Comparison of ENCODE assay signal across 12 mouse cellular contexts in the genomic region with DNA sequence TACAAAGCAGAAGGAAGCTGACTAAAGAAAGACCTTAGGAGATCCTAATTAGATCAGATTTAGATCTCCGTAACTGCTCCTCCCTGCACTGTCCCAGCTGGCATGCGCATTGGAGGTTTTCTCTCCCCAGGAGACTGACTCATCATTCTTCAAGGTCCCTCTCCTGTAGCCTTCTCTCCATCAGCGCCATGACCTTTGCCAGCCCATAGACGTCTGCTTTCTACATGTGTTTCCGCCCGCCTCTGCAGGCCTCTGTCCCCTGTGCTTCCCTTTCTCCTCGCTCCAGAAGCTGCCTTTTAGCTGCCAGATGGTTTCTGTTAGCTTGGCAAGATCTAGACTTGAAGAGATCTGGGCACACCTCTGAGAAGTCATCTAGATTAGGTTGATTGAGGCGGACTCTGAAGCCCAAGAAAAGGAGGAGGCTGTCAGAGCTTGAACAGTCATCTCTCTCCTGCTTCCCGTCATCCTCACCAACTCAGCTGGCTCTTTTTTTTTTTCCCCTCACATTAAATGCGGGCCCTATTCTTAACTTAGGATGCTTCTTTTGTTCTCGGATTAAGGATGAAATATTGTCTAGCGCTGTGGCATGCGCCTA. TPM values are rescaled to one million over a fixed set of nuclear protein-coding genes. Genes with fewer than 3 reads are reported as not detected.
DNase-seq lines count a peak whose midpoint lies in the region; ATAC-seq and TF ChIP-seq lines count a peak whose summit lies in the region.
"Had no signal": no experiment of that assay in that cellular context is flagged by ENCODE, and none has a peak within 500 bp of the region (broad histone marks: within the 10 kb centered on the region; RNA-seq: fewer than 3 reads in every experiment).

No protein-coding gene starts in this region.

- H3K4me2 ChIP-seq in hindbrain, embryonic 16.5 days (ENCODE audit: low read length), result no peak overlapping the region
- H3K4me2 ChIP-seq in hindbrain, embryonic 14.5 days (replicated peaks), result no peak overlapping the region
- no peak overlapping the region for H3K4me2 ChIP-seq in stomach, postnatal 0 days (replicated peaks; ENCODE audit: low read depth)
- H3K4me2 ChIP-seq: limb, embryonic 12.5 days had no signal

- no peak overlapping the region for H3K4me3 ChIP-seq in hindbrain, embryonic 16.5 days (ENCODE audit: low read length)
- no peak overlapping the region for H3K4me3 ChIP-seq in hindbrain, embryonic 14.5 days (replicated peaks; ENCODE audit: low read length)
- H3K4me3 ChIP-seq in brown adipose tissue, adult 24 weeks (ENCODE audit: insufficient read depth, low read depth, low read length), result no peak overlapping the region
- H3K4me3 ChIP-seq in stomach, postnatal 0 days (ENCODE audit: low read depth, low read length), result no peak overlapping the region
- H3K4me3 ChIP-seq: limb, embryonic 12.5 days; megakaryocyte, embryonic 14.5 days had no signal

- no peaks in the 10 kb centered on the region; the same call in 1 of the 2 replicates for H3K4me1 ChIP-seq in hindbrain, embryonic 16.5 days (ENCODE audit: control insufficient read depth, insufficient read depth, low read depth, low read length)
- H3K4me1 ChIP-seq in hindbrain, embryonic 14.5 days (replicated peaks; ENCODE audit: control insufficient read depth, insufficient read depth, low read length), result no peaks in the 10 kb centered on the region
- H3K4me1 ChIP-seq in brown adipose tissue, adult 24 weeks (ENCODE audit: control insufficient read depth, insufficient read depth, insufficient read length, low read length), result peaks cover 14% of the 10 kb centered on the region
- no peaks in the 10 kb centered on the region; the same call in 1 of the 2 replicates for H3K4me1 ChIP-seq in stomach, postnatal 0 days (replicated peaks; ENCODE audit: control insufficient read depth, insufficient read depth)

- H3K9me3 ChIP-seq in hindbrain, embryonic 16.5 days (ENCODE audit: control insufficient read depth, low read length), result no peaks in the 10 kb centered on the region
- no peaks in the 10 kb centered on the region for H3K9me3 ChIP-seq in hindbrain, embryonic 14.5 days (ENCODE audit: control insufficient read depth, low read length)
- H3K9me3 ChIP-seq in stomach, postnatal 0 days (ENCODE audit: control insufficient read depth, low read length), result no peaks in the 10 kb centered on the region
- H3K9me3 ChIP-seq: limb, embryonic 12.5 days had no signal

- H3K9ac ChIP-seq in hindbrain, embryonic 16.5 days (ENCODE audit: low read depth, low read length), result no peak overlapping the region
- H3K9ac ChIP-seq in hindbrain, embryonic 14.5 days, result no peak overlapping the region
- no peak overlapping the region for H3K9ac ChIP-seq in stomach, postnatal 0 days (ENCODE audit: low read length)
- H3K9ac ChIP-seq: limb, embryonic 12.5 days had no signal

- TF ChIP-seq CTCF in stomach, postnatal 0 days (IDR thresholded peaks at IDR 0.05; ENCODE audit: low read depth), result no peak

- DNase-seq in hindbrain, embryonic 14.5 days (ENCODE audit: low spot score), result no peak
- peak; percentile 35 for DNase-seq in ovary, postnatal 36 days (ENCODE audit: low spot score)
- DNase-seq in ovary, postnatal 14 days (ENCODE audit: low spot score), result no peak
- DNase-seq in stomach, postnatal 0 days (ENCODE audit: low spot score), result no peak
- no peak for DNase-seq in frontal cortex, adult 2 months (ENCODE audit: extremely low spot score in 1 of 2, low spot score in 1 of 2)
- no peak for DNase-seq in right cerebral cortex, postnatal 10 days (ENCODE audit: low spot score in 2 of 2)
- DNase-seq: kidney, postnatal 25 days; thymus, postnatal 36 days had no signal

- 0 out of 2 replicates have a peak, but pooled peaks have one; percentile 3 for ATAC-seq in hindbrain, embryonic 16.5 days
- no peak for ATAC-seq in hindbrain, embryonic 14.5 days (ENCODE audit: low FRiP score)
- peak; percentile 35; the same call in 1 of the 2 replicates for ATAC-seq in stomach, postnatal 0 days (ENCODE audit: low FRiP score, low TSS enrichment)

- WGBS in hindbrain, embryonic 16.5 days, result 48% methylated on average over 13 of the region's 13 CpGs
- 45% methylated on average over 13 of the region's 13 CpGs for WGBS in hindbrain, embryonic 14.5 days
- 74% methylated on average over 13 of the region's 13 CpGs for WGBS in stomach, postnatal 0 days

- no peak for TF ChIP-seq EP300 in stomach, postnatal 0 days (optimal IDR thresholded peaks at IDR 0.05)

- no peaks in the 10 kb centered on the region for H3K27me3 ChIP-seq in hindbrain, embryonic 16.5 days (replicated peaks; ENCODE audit: control insufficient read depth, insufficient read depth, low read length)
- no peaks in the 10 kb centered on the region for H3K27me3 ChIP-seq in hindbrain, embryonic 14.5 days (ENCODE audit: control insufficient read depth, insufficient read depth, low read length)
- no peaks in the 10 kb centered on the region for H3K27me3 ChIP-seq in stomach, postnatal 0 days (ENCODE audit: control insufficient read depth, insufficient read depth, low read length)
- H3K27me3 ChIP-seq: limb, embryonic 12.5 days had no signal

- no peaks in the 10 kb centered on the region for H3K36me3 ChIP-seq in hindbrain, embryonic 16.5 days (ENCODE audit: control insufficient read depth, insufficient read depth, low read length)
- H3K36me3 ChIP-seq in hindbrain, embryonic 14.5 days (replicated peaks; ENCODE audit: control insufficient read depth, insufficient read depth), result no peaks in the 10 kb centered on the region
- H3K36me3 ChIP-seq in stomach, postnatal 0 days (ENCODE audit: control insufficient read depth, insufficient read depth, low read length), result no peaks in the 10 kb centered on the region
- H3K36me3 ChIP-seq: limb, embryonic 12.5 days had no signal

- no peak overlapping the region for H3K27ac ChIP-seq in hindbrain, embryonic 16.5 days (ENCODE audit: low read depth, low read length)
- H3K27ac ChIP-seq in hindbrain, embryonic 14.5 days, result no peak overlapping the region
- peak overlapping the region; percentile 27; the same call in 1 of the 2 replicates for H3K27ac ChIP-seq in brown adipose tissue, adult 24 weeks (replicated peaks; ENCODE audit: low read depth, low read length)
- H3K27ac ChIP-seq in stomach, postnatal 0 days (replicated peaks), result no peak overlapping the region
- H3K27ac ChIP-seq: limb, embryonic 12.5 days had no signal

RNA-seq across cellular contexts. Expression of a gene that starts 14.3 kb away (rescaled TPM):
- 31.4 and 32.9 TPM in 2 replicates for polyA plus RNA-seq in hindbrain, embryonic 16.5 days (2015; fragmentation: Nextera tagmentation; extraction: Ambion mirVana)
- polyA plus RNA-seq in hindbrain, embryonic 14.5 days (2014; fragmentation: Nextera tagmentation; extraction: Ambion mirVana), result 44.6 and 49.4 TPM in 2 replicates
- 33.3 and 42.4 TPM in 2 replicates for polyA plus RNA-seq in brown adipose tissue, adult 24 weeks (2012; ENCODE audit: insufficient read depth, insufficient read length, missing spikeins)
- polyA plus RNA-seq in stomach, postnatal 0 days (2015; fragmentation: Nextera tagmentation; extraction: Ambion mirVana), result 4.1 and 4.5 TPM in 2 replicates
- 63.6 and 64.3 TPM in 2 replicates for polyA plus RNA-seq in frontal cortex, adult 2 months (2012; rRNA removed)

RNA-seq across cellular contexts. Expression of a gene that starts 38.4 kb away (rescaled TPM):
- 13.5 and 15.6 TPM in 2 replicates for polyA plus RNA-seq in hindbrain, embryonic 16.5 days (2015; fragmentation: Nextera tagmentation; extraction: Ambion mirVana)
- 13.9 and 15.2 TPM in 2 replicates for polyA plus RNA-seq in hindbrain, embryonic 14.5 days (2014; fragmentation: Nextera tagmentation; extraction: Ambion mirVana)
- polyA plus RNA-seq in brown adipose tissue, adult 24 weeks (2012; ENCODE audit: insufficient read depth, insufficient read length, missing spikeins), result 3.9 and 4.1 TPM in 2 replicates
- polyA plus RNA-seq in stomach, postnatal 0 days (2015; fragmentation: Nextera tagmentation; extraction: Ambion mirVana), result 6.2 and 6.5 TPM in 2 replicates
- 13.7 and 14.0 TPM in 2 replicates for polyA plus RNA-seq in frontal cortex, adult 2 months (2012; rRNA removed)
